Mouse (Mus musculus): ENCODE data around the gene Csf1. TPM values are rescaled to one million over a fixed set of nuclear protein-coding genes. Genes with fewer than 3 reads are reported as not detected.

Csf1 gene
- total RNA-seq (2021) = 10 to 100 TPM; 20.4 to 20.5 TPM
- long read RNA-seq, experiment 1, full-length matches to known transcripts = 12 of 20 reads
- long read RNA-seq, experiment 1, partial matches to known transcripts = 6 of 20 reads
- long read RNA-seq, experiment 1, other reads (novel, unspliced or antisense) = 2 of 20 reads
- long read RNA-seq, experiment 2, full-length matches to known transcripts = 9 of 19 reads
- long read RNA-seq, experiment 2, partial matches to known transcripts = 8 of 19 reads
- long read RNA-seq, experiment 2, other reads (novel, unspliced or antisense) = 2 of 19 reads

DNA sequence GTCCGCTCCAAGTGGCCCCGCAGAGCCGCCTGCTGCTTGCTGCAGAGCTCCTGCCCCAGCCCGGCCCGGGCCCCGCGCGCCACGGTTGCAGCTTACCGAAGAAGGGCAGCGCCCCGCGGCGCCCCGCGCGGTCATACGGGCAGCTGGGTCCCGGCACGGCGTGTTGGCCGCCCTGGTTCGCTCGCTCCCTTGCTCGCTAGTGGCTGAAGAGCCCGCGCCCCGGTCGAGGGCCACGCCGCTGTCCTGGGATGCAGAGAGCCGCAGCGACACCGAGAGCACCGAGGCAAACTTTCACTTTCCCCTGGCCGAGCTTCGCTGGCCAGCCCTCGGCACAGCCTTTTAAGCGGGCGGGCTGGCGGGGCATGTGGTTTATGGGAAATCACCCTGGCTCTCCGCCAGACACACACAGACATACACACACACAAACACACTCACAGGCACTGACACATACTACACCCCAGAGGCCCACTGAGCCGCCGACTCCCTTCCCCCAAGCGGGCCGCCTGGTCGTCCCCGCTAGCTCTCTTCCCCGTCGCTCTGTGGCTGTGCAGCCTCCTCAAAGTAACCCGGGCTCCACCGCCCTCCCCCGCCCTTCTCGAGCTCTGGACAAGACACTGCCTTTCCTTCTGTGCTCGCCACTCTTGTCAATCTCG lies at the start of gene Csf1:
Csf1 (minus strand) TSS at position 541 of the 653 bp plus-strand sequence.
- H3K4me3 ChIP-seq = peak within 1 kb of the TSS; percentile 89
- peak; percentile 45 for TF ChIP-seq CTCF (conservative IDR thresholded peaks at IDR 0.05)
- peak; percentile 50 to 52 for DNase-seq (ENCODE audit: low spot score in 2 of 2)
- H3K27ac ChIP-seq = peak within 1 kb of the TSS; percentile 99

DNA sequence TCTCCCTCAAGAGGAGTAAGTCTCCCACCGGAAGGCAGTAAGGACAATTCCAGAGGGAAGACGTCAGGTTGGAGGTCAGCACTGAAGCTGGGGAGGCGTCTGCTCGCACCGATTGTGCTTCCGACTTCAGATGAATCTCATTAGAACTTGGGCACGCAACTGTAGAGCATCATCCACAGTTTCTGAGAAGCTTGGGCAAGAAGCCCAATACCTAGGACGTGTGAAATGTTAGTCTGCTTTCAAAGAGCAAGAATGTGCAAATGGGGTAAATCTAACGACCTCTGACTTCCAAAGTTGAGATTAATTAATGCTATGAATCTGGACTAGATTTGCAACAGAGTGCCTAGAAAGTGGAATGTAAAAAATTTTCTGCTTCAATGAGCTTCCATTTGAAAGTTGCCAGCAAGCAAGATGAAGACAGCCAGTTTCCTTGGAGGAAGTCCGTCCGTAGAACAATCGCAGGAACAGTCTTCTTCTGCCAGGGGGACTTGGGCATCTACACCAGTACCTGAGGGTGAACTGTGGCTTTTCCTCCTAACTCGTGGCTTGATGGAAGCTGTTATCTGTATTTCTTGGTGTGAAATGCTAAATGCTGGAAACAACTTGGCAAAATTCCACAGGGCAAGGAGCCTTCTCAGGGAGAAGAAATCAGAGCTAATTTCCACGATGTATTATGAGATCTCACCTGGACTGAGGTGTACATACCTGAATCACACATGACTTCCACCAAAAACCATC lies 47.9 kb upstream of the Csf1 start:
- DNase-seq (ENCODE audit: low spot score in 2 of 2) = no peak
- H3K27ac ChIP-seq = peak overlapping the region; percentile 76

DNA sequence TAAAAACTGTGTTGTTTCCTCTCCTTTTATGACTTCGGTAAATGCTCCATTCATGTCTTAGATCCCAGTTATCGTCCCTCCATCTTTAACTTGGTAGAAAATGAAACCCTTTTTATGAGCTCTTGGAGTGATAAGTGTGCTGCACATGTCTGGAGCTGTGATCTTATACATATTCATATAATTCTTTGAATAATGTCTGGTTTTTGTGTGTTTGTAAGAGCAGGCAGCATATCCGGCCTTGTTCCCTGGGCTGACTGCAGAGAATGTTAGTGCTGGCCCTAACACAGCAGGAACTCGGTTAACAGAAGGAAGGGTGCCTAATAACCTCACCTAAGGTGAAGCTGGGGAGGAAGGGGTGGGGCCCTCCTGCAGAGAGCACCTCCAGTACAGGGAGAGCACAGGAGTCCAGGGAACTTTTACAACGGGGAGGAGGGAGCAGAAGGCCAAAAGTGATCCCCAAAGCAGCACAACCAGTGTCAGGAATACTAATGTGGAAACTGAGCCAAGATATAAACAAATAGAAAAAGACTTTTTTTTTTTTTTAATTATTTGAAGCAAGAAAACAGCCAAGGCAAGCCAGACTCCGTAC lies 47.2 kb upstream of the Csf1 start:
- no peak overlapping the region for H3K4me3 ChIP-seq
- no peak for DNase-seq (ENCODE audit: low spot score in 2 of 2)
- H3K27ac ChIP-seq = peak overlapping the region; percentile 76
- no peak for TF ChIP-seq CTCF (conservative IDR thresholded peaks at IDR 0.05)

More for the DNA sequence above, 47.9 kb upstream of the Csf1 start:
- H3K4me3 ChIP-seq = no peak overlapping the region
- no peak for TF ChIP-seq CTCF (conservative IDR thresholded peaks at IDR 0.05)

DNA sequence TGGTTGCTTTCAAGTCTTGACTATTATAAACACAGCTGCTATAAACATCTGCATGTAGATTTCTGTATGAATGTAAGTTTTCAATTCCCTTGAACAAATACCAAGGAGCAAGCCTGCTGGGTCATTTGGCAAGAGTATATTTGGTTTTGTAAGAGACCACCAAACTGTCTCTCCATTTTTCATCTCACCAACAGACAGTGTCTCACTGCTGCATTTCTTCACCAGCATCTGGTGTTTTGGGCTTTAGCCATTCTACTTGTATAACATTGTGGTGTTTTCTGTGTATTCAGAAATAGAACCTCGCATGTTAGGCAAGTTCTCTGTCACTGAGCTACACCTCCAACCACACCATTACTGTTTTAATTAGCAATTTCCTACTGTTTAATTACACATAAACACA lies 46.6 kb upstream of the Csf1 start:
- peak in 1 of 2 experiments; percentile 19 for DNase-seq (ENCODE audit: low spot score in 2 of 2)
- H3K4me3 ChIP-seq = no peak overlapping the region
- peak overlapping the region; percentile 76 for H3K27ac ChIP-seq
- TF ChIP-seq CTCF (conservative IDR thresholded peaks at IDR 0.05) = no peak

DNA sequence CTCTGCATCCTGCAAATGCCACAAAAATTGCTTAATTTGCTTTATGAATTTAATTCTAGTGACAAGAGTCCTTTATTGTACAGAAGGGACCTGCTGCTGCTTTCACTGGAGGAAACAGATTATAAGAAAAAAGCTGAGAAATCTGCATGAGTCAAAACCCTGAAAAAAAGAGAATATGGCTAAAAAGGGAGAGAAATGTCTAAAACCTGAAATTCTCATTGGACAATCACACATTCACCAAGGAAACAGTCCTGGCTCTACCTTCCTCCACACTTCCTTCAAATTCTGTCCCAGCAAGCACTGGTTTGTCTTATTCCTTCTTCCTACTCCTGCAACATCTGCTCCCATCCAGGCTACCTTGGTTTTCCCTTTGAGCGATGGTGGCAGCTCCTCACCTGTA lies 44.5 kb upstream of the Csf1 start:
- Histone ChIP-seq H3K27ac (no peak overlapping the region), H3K4me3 (no peak overlapping the region)
- TF ChIP-seq CTCF (conservative IDR thresholded peaks at IDR 0.05) = no peak
- no peak for DNase-seq (ENCODE audit: low spot score in 2 of 2)

DNA sequence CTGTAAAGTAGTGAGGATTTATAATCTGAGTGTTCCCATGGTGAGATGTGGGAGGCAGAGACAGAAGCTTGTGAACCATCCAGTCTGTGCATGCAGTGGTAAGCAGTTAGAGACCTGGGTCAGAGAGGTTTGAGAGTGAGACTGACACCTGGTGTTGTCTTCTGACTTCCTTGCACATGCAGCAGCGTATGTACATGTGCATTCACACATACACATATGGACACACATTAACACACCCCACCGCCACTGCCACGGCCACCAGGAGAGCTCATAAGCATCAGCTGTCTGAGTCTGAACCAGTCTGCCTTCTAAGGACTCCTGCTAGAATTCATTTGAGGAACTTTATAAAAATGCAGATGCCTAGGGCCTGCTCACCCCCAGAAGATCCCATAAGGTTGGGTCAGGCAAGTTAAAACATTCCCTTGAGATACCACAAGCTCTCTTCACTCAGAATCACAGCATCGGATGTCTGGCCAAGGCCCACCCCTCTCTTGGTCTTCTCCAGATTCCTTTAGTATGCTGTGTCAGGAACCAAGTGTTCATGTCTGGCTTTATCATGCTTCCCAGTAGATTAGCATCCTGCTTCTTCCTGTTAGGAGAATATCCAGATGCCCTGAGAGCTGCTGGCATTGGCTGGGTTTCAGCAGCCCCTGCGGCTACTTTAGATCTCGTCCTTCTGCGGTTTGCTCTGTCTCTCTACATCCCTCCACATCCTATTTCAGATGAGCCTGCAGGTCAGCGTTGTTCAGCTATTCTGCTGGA lies 42.1 kb upstream of the Csf1 start:
- DNase-seq (ENCODE audit: low spot score in 2 of 2) = no peak
- no peak for TF ChIP-seq CTCF (conservative IDR thresholded peaks at IDR 0.05)
- no peak overlapping the region for H3K4me3 ChIP-seq
- H3K27ac ChIP-seq = peak overlapping the region; percentile 72

DNA sequence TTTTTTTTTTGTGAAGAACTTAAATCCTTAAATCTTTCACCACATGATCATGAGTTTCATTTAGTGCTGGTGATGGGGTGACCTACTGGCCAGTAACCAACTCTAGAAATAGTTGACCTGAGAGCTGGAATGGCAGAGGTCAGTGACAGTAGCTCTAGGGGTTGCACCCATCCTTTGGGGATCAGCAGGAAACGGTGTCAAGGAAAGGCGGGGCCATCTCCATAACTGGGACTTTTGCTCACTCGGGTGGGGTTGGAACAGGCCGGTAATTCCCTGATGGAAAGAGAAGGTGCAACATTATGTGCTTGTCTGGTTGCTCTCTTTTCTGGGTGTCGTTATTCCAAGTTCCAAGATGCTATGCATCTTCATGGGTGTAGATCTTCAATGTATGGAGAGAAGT lies 38.7 kb upstream of the Csf1 start:
- DNase-seq (ENCODE audit: low spot score in 2 of 2) = no peak
- Histone ChIP-seq H3K4me3 (no peak overlapping the region), H3K27ac (no peak overlapping the region)
- no peak for TF ChIP-seq CTCF (conservative IDR thresholded peaks at IDR 0.05)

DNA sequence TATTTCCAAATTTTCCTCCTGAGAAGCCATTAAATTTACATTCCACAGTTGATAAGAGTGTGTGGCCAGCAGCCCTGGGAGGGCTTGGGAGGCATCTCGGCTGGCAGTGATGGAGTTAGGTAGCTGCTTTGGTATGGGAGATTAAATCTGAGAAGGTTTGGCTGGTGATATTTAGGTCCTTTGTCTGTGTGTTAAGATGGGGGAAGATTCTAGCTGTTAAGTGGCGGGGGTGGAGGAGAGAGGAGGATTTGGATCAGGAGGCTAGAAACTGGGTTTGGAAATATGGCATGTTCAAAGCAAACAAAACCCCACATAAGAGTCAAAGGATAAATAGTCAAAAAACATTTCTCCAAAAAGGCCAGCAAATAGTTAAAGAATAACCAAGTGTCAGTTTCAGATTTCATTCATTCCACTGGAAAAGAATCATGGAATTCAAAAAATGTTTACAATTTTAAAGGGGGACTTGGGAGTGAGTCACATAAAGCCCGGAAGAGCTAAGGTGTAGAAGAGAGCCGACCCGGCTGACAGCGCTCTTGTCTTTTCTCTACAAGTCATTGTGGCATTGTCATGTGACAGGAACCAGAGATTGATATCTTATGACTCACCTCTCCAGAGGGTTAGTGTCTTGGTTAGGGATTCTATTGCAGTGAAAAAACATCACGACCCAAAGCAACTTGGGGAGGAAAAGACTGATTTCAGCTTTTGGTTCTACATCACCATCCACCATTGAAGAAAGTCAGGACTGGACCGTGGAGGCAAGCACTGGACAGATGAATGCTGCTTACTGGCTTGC lies 36.1 kb upstream of the Csf1 start:
- H3K27ac ChIP-seq = no peak overlapping the region
- no peak for TF ChIP-seq CTCF (conservative IDR thresholded peaks at IDR 0.05)
- H3K4me3 ChIP-seq = no peak overlapping the region
- DNase-seq (ENCODE audit: low spot score in 2 of 2) = no peak

DNA sequence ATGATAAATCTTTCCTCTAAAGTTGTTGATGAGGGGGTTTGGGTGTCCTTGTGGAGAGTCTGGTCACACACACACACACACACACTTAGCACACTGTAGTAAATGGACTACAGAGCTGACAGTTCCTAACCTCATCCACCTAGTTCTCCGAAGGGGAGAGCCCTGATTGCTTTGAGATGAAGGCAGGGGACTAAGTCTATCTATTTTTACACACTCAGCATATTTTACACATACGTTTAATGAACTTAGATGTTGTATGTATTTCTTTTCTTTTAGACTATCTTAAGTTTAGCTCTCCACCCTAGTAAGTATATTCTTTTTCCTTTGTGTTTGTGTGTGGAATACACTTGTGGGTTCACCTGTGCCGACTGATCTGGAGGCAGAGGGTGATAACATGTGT lies 34.6 kb upstream of the Csf1 start:
- no peak overlapping the region for H3K4me3 ChIP-seq
- no peak overlapping the region; the same call in 1 of the 2 replicates for H3K27ac ChIP-seq
- no peak for TF ChIP-seq CTCF (conservative IDR thresholded peaks at IDR 0.05)
- DNase-seq (ENCODE audit: low spot score in 2 of 2) = no peak

DNA sequence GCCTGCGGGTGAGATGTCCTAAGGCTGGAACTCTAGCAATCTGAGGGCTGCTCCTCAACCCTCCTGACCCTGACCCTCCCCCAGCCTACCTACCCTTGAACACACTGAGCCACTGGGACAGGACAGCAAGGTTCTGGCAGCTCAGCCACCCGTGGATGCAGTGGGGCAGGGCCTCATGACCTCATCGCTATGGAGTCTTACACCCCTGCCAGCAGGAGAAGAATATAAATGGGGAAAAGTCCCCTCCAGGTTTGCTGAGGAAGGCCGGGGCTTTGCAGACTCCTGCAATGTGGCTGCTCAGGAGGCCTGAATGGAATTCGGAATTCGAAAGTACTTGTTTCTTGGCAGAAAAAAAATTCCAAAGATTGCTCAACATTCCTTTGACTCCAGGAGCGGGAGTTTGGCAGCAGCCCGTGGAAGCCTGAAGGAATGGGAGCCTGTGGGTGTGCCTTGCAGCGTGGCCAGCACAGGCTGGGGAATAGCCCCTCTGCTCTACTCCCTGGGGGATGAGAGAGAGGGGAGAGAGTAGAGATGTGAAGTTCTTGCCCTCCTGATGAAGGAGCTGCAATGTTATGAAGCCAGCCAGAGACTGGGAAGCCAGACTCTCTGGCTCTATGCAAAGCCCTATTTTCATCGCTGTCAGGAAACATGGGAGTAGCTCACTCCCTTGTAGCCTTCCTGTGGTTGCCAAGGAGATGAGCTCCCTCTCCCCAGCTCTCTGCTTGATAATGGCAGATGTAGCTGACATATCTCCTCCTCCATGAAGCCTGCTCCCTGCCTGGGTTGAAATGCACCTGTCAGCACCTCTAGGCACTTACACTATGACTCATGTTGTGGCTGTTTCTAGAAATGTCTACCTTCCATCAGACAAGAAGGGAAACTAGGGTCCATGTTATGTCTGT lies 33.3 kb upstream of the Csf1 start:
- TF ChIP-seq CTCF (conservative IDR thresholded peaks at IDR 0.05) = no peak
- Histone ChIP-seq H3K4me3 (peak overlapping the region; percentile 11; the same call in 1 of the 2 replicates), H3K27ac (peak overlapping the region; percentile 96)
- peak; percentile 37 to 67 for DNase-seq (ENCODE audit: low spot score in 2 of 2)

DNA sequence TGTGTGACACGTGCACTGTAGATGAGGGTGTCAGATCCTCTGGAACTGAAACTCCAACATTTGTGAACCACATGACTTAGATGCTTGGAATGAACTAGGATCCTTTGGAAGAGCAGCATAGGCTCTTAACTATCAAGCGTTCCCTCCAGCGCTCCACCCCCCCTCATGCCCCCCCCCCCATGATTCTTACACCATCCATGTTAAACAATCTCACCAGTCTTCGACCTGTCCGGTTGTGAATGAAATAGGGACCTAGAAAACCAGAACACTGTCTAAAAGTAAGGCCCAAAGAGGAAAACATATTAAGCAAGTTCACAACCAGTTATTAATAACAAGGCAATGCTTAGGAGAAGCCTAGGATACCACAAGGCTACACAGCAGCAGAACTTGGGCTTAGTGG lies 32.5 kb upstream of the Csf1 start:
- Histone ChIP-seq H3K27ac (peak overlapping the region; percentile 96), H3K4me3 (no peak overlapping the region)
- no peak for DNase-seq (ENCODE audit: low spot score in 2 of 2)
- TF ChIP-seq CTCF (conservative IDR thresholded peaks at IDR 0.05) = no peak
